Mouse (Mus musculus): Measurements from ENCODE around the gene Hnrnpl.

The Hnrnpl gene

GRCm38 (mm10) chr7:28780067-28780658 is 28.2 kb upstream of the Hnrnpl start:
- H3K36me3 ChIP-seq (ENCODE audit: control insufficient read depth, insufficient read depth, low read length, poor library complexity, severe bottlenecking), result peaks cover 7% of the 10 kb centered on the region
- H3K27me3 ChIP-seq (ENCODE audit: control insufficient read depth, insufficient read depth, low read length, poor library complexity, severe bottlenecking), result no peaks in the 10 kb centered on the region
- peak; percentile 93 for DNase-seq (ENCODE audit: low read depth, low spot score)

GRCm38 (mm10) chr7:28780857-28781256 is 27.5 kb upstream of the Hnrnpl start:
- DNase-seq (ENCODE audit: low read depth, low spot score), result no peak
- H3K36me3 ChIP-seq (ENCODE audit: control insufficient read depth, insufficient read depth, low read length, poor library complexity, severe bottlenecking), result peaks cover 5% of the 10 kb centered on the region
- H3K27me3 ChIP-seq (ENCODE audit: control insufficient read depth, insufficient read depth, low read length, poor library complexity, severe bottlenecking), result no peaks in the 10 kb centered on the region

DNA sequence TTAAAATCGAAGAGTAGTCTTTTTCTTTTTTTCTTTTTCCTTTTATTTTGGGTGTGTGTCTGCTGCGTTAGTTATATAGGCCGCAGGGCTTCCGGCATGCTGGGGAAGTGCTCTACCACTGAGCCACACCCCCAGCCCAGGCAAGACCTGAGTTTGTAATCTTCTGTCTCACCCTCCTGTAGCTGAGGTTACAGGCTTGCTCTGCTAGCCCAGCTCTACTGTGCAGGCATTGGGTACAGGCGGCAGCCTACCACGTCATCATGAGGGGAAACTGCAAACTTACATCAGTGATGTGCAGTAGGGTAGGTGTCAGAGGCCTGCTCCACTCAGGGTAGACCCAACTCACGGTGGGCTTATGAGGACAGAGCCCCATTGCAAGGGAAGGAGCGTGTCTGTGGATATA is 27.1 kb upstream of the Hnrnpl start:
- H3K27me3 ChIP-seq (ENCODE audit: control insufficient read depth, insufficient read depth, low read length, poor library complexity, severe bottlenecking), result no peaks in the 10 kb centered on the region
- peaks cover 5% of the 10 kb centered on the region; the same call in 1 of the 2 replicates for H3K36me3 ChIP-seq (ENCODE audit: control insufficient read depth, insufficient read depth, low read length, poor library complexity, severe bottlenecking)
- DNase-seq (ENCODE audit: low read depth, low spot score), result peak; percentile 80

GRCm38 (mm10) chr7:28785161-28785560 is 23.2 kb upstream of the Hnrnpl start:
- no peaks in the 10 kb centered on the region; the same call in 1 of the 2 replicates for H3K36me3 ChIP-seq (ENCODE audit: control insufficient read depth, insufficient read depth, low read length, poor library complexity, severe bottlenecking)

GRCm38 (mm10) chr7:28787884-28788283 is 20.5 kb upstream of the Hnrnpl start:
- H3K36me3 ChIP-seq (ENCODE audit: control insufficient read depth, insufficient read depth, low read length, poor library complexity, severe bottlenecking), result no peaks in the 10 kb centered on the region; the same call in 1 of the 2 replicates
- peak; percentile 37 for DNase-seq (ENCODE audit: low read depth, low spot score)
- no peaks in the 10 kb centered on the region for H3K27me3 ChIP-seq (ENCODE audit: control insufficient read depth, insufficient read depth, low read length, poor library complexity, severe bottlenecking)

More at GRCm38 (mm10) chr7:28785161-28785560, 23.2 kb upstream of the Hnrnpl start:
- H3K27me3 ChIP-seq (ENCODE audit: control insufficient read depth, insufficient read depth, low read length, poor library complexity, severe bottlenecking), result no peaks in the 10 kb centered on the region
- DNase-seq (ENCODE audit: low read depth, low spot score), result no peak

- Histone ChIP-seq H3K27me3 (ENCODE audit: control insufficient read depth, insufficient read depth, low read length, poor library complexity, severe bottlenecking) (no peaks in the 10 kb centered on the region), H3K36me3 (ENCODE audit: control insufficient read depth, insufficient read depth, low read length, poor library complexity, severe bottlenecking) (no peaks in the 10 kb centered on the region; the same call in 1 of the 2 replicates)
- peak; percentile 92 for DNase-seq (ENCODE audit: low read depth, low spot score)
Measured at GRCm38 (mm10) chr7:28788307-28789195, 19.8 kb upstream of the Hnrnpl start, which contains the start of gene Rinl. TSS of gene Rinl (plus strand) at chr7:28788969.

DNA sequence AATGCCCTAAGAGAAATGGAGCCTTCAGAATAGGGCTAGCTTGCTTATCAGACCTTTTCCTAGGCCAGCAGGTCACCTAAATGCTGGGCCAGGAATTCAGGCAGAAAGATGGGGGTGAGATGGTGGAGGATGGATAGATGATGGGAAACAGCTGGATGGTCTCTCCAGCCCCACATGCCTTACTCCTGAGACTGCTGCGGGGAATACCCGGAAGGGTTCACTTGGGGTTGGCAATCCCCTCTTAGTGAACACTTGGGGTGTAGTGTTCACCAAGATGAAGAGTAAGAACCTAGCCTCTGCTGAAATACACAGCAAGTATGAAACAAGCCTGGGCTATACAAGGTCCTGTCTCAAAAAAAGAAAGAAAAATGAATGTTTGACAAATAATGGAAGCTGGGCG is 19.1 kb upstream of the Hnrnpl start:
- no peaks in the 10 kb centered on the region for H3K27me3 ChIP-seq (ENCODE audit: control insufficient read depth, insufficient read depth, low read length, poor library complexity, severe bottlenecking)
- no peak for DNase-seq (ENCODE audit: low read depth, low spot score)

DNA sequence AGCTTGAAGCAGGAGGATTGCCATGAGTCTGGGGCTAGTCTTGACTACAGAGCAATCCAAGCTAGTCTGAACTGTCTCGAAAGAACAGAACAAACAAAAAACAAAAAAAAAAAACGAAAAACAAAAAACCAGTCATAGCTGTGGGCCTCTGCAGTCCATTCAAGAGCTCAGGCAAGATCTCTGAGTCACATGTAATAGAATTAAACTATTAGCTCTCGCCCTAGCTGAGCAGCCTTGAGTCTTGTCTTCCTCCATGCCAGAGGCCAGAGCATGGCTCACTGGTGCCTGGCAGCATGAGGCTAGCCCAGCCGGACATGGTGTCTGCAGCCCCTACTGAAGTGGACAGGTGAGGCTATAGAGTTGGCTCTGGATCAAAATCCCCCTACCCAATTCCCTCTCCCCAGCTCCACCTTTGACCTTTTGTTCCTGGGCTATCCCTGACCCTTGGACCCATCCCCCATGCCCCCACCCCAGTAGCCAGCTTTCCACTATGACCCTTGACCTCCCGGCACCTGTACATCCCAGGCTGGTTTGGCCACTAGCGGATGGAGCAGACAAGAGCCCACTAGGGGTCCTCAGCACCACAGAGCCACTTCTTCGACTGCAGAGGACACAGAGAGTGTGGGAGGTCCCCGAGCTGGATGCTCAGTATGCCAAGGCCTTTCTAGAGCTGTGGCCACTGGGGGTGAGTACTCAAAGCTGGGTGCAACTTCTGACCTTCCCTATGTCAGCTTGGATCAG is 18.1 kb upstream of the Hnrnpl start:
- DNase-seq (ENCODE audit: low read depth, low spot score), result no peak
- Histone ChIP-seq H3K27me3 (ENCODE audit: control insufficient read depth, insufficient read depth, low read length, poor library complexity, severe bottlenecking) (no peaks in the 10 kb centered on the region), H3K36me3 (ENCODE audit: control insufficient read depth, insufficient read depth, low read length, poor library complexity, severe bottlenecking) (no peaks in the 10 kb centered on the region; the same call in 1 of the 2 replicates)

More for the DNA sequence above, 19.1 kb upstream of the Hnrnpl start:
- no peaks in the 10 kb centered on the region; the same call in 1 of the 2 replicates for H3K36me3 ChIP-seq (ENCODE audit: control insufficient read depth, insufficient read depth, low read length, poor library complexity, severe bottlenecking)

- DNase-seq (ENCODE audit: low read depth, low spot score), result no peak
- H3K36me3 ChIP-seq (ENCODE audit: control insufficient read depth, insufficient read depth, low read length, poor library complexity, severe bottlenecking), result no peaks in the 10 kb centered on the region
- no peaks in the 10 kb centered on the region for H3K27me3 ChIP-seq (ENCODE audit: control insufficient read depth, insufficient read depth, low read length, poor library complexity, severe bottlenecking)
Measured at GRCm38 (mm10) chr7:28791706-28792105, 16.6 kb upstream of the Hnrnpl start.

DNA sequence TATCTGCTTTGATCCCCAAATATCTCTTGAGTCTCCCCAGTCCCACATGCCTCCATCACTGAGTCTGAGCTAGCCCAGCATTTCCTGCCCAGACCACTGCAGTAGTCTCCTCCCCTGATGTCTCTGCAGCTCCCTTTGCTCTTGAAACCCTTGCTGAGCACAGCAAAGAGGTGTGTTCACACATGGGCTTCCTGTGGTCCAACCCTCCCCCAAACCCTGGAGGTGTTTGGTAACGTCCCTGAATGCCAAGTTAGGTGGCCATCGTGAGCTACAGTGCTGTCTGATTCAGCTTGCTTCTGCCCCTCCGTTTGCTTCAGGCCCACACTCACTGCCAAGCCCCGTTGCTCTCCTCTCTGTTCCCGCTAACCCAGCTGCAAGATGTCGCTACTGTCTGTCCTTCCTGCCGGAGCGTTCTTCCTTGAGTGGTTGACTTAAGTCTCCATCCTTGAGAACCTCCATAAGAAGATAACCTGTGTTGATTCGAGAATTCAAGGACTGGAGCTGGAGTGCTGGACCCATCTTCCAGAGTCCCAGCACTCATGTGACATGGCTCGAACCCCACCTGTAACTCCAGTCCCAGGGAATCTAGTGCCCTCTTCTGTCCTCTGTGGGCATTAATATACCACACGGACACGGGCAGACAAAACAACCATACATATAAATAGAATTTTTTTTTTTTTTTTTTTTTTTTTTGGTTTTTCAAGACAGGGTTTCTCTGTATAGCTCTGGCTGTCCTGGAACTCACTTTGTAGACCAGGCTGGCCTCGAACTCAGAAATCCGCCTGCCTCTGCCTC is 15.8 kb upstream of the Hnrnpl start:
- peak; percentile 38 for DNase-seq (ENCODE audit: low read depth, low spot score)
- Histone ChIP-seq H3K27me3 (ENCODE audit: control insufficient read depth, insufficient read depth, low read length, poor library complexity, severe bottlenecking) (no peaks in the 10 kb centered on the region), H3K36me3 (ENCODE audit: control insufficient read depth, insufficient read depth, low read length, poor library complexity, severe bottlenecking) (no peaks in the 10 kb centered on the region)

DNA sequence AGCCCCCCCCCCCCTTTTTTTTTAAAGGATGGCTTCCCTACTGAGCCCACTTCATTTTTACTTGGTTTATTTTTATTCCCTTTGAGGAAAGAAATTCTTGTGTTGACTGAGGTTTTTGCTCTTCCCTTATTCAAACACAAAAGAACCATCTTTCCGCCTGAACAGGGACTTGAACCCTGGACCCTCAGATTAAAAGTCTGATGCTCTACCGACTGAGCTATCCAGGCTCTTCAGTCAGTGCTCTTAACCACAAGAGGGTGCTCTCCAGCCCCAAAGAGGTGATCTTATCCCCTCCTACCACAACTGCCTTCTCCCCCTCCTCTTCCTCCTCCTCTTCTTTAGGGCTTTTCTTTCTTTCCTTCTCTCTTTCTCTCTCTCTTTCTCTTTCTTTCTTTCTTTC is 14.5 kb upstream of the Hnrnpl start:
- Histone ChIP-seq H3K27me3 (ENCODE audit: control insufficient read depth, insufficient read depth, low read length, poor library complexity, severe bottlenecking) (no peaks in the 10 kb centered on the region), H3K36me3 (ENCODE audit: control insufficient read depth, insufficient read depth, low read length, poor library complexity, severe bottlenecking) (no peaks in the 10 kb centered on the region)
- peak; percentile 67 for DNase-seq (ENCODE audit: low read depth, low spot score)

GRCm38 (mm10) chr7:28794496-28794895 is 13.8 kb upstream of the Hnrnpl start:
- Histone ChIP-seq H3K36me3 (ENCODE audit: control insufficient read depth, insufficient read depth, low read length, poor library complexity, severe bottlenecking) (no peaks in the 10 kb centered on the region), H3K27me3 (ENCODE audit: control insufficient read depth, insufficient read depth, low read length, poor library complexity, severe bottlenecking) (no peaks in the 10 kb centered on the region)
- no peak for DNase-seq (ENCODE audit: low read depth, low spot score)

- H3K36me3 ChIP-seq (ENCODE audit: control insufficient read depth, insufficient read depth, low read length, poor library complexity, severe bottlenecking), result no peaks in the 10 kb centered on the region
- no peaks in the 10 kb centered on the region for H3K27me3 ChIP-seq (ENCODE audit: control insufficient read depth, insufficient read depth, low read length, poor library complexity, severe bottlenecking)
- peak; percentile 54 for DNase-seq (ENCODE audit: low read depth, low spot score)
Measured at GRCm38 (mm10) chr7:28795832-28796231, 12.5 kb upstream of the Hnrnpl start.

DNA sequence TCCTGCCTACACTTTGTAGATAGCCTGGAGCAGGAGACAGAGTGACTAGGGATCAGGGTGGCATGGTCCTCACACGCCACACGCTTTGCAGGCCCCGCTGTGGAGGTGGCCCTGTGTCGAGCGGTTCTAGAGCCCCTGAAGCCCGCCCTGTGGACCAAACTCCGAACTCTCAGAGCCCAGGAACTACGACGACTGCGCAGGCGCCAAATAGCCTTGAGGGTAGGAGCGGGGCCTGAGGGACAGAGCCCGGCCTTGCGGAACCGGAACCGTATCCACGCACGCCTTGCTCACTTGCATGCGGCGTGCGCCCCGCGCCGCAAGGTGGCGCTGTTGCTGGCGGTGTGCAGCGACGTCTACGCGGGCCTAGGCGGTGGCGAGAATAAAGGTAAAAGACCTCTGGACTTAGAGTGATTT is 11.8 kb upstream of the Hnrnpl start:
- H3K36me3 ChIP-seq (ENCODE audit: control insufficient read depth, insufficient read depth, low read length, poor library complexity, severe bottlenecking), result no peaks in the 10 kb centered on the region
- peak; percentile 92 for DNase-seq (ENCODE audit: low read depth, low spot score)
- H3K27me3 ChIP-seq (ENCODE audit: control insufficient read depth, insufficient read depth, low read length, poor library complexity, severe bottlenecking), result no peaks in the 10 kb centered on the region
